Mouse (Mus musculus): ENCODE measurements around the gene Sfta2. TPM values are rescaled to one million over a fixed set of nuclear protein-coding genes. Genes with fewer than 3 reads are reported as not detected.

Gene Sfta2
- polyA plus RNA-seq (2015; fragmentation: Nextera tagmentation; extraction: Ambion mirVana) = not detected in 2 replicates

DNA sequence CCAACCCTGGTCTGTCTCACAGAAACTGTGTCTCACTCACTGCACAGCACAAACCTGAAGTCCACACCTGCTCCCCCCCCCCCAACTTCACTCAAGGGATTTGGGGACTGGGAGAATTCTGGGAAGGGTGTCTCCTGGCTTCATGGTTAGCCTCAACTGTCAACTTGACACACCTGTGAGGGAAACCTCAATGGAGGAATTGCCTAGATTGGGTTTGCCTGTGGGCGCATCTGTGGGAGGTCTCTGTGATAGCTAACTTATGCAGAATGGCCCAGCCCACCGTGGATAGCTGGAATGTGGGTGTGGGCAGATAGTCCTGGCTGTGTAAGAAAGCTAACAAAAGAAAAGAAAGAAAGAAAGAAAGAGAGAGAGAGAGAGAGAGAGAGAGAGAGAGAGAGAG is at the start of gene Sfta2:
Gene Sfta2, plus strand, starts transcription at position 301 of the 400 bp plus-strand sequence.
- Histone ChIP-seq H3K27ac (replicated peaks) (no peak within 1 kb of the TSS), H3K9me3 (replicated peaks) (peaks cover 5% of the 10 kb centered on the region; the same call in 1 of the 2 replicates), H3K4me2 (no peak within 1 kb of the TSS), H3K4me1 (replicated peaks) (no peaks in the 10 kb centered on the region), H3K27me3 (no peaks in the 10 kb centered on the region), H3K9ac (no peak within 1 kb of the TSS), H3K36me3 (replicated peaks) (no peaks in the 10 kb centered on the region), H3K4me3 (replicated peaks) (no peak within 1 kb of the TSS)
- no peak for ATAC-seq (ENCODE audit: insufficient read depth)
- WGBS (ENCODE audit: insufficient replicate concordance) = 48% methylated on average over 2 of the region's 2 CpGs

DNA sequence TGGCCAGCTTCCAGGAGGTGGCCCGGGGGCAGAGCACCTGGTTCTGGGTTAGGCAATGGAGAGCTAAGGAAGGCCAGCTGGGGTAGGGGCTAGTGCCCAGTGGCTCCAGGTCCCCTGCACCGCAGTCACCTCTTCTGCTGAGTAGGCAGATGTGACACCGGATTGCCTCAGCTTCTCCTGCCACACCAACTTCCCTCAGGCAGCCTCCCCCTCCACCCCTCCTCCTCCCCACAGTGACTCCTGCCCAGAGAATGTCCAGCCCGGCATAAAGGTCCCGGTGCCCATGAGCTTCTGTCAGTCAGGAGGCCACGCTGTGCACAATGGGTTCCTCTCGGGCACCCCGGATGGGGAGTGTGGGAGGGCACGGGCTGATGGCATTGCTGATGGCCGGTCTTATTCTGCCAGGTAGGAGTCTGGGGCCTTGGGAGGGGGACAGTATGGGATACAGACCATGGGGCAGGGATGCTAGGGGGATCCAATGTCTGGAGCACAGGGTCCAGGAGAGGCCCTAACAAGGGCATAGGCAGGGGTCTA is 49.4 kb upstream of the Sfta2 start, which contains the start of gene Cdsn:
Gene Cdsn, plus strand, starts transcription at position 248 of the 534 bp plus-strand sequence.
- H3K27me3 ChIP-seq = 0 out of 2 replicates have a peak, but pooled peaks cover 3% of the 10 kb centered on the region
- H3K4me1 ChIP-seq (replicated peaks) = no peaks in the 10 kb centered on the region
- ATAC-seq (ENCODE audit: insufficient read depth) = no peak
- H3K36me3 ChIP-seq (replicated peaks) = no peaks in the 10 kb centered on the region
- H3K4me3 ChIP-seq (replicated peaks) = no peak within 1 kb of the TSS
- H3K27ac ChIP-seq (replicated peaks) = no peak within 1 kb of the TSS
- no peak within 1 kb of the TSS for H3K4me2 ChIP-seq
- H3K9me3 ChIP-seq (replicated peaks) = no peaks in the 10 kb centered on the region
- H3K9ac ChIP-seq = no peak within 1 kb of the TSS
- WGBS (ENCODE audit: insufficient replicate concordance) = 63% methylated on average over 10 of the region's 10 CpGs

DNA sequence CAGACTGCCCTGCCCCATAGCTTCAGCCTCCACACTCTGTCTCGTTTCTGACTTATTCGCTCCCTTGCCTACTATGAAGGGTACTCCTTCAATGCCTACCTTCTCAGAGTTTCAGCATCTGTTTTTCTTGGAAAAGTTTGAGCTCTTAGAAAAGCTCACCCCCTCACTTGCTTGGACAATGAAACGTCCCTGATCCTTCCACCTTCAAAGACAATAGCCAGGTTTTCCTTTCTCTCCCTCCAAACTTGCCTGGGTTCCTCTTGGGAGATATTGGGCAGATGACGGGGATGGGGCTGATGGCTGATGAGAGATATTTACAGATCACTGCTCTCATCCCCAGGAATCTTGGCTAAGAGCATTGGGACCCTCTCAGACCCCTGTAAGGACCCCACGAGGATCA is 47.0 kb upstream of the Sfta2 start:
- Histone ChIP-seq H3K27me3 (0 out of 2 replicates have a peak, but pooled peaks cover 3% of the 10 kb centered on the region), H3K36me3 (replicated peaks) (no peaks in the 10 kb centered on the region), H3K9ac (no peak overlapping the region), H3K4me1 (replicated peaks) (no peaks in the 10 kb centered on the region), H3K27ac (replicated peaks) (no peak overlapping the region), H3K4me3 (replicated peaks) (no peak overlapping the region), H3K4me2 (no peak overlapping the region), H3K9me3 (replicated peaks) (no peaks in the 10 kb centered on the region)
- no peak for ATAC-seq (ENCODE audit: insufficient read depth)
- WGBS (ENCODE audit: insufficient replicate concordance) = 63% methylated on average over 5 of the region's 5 CpGs

DNA sequence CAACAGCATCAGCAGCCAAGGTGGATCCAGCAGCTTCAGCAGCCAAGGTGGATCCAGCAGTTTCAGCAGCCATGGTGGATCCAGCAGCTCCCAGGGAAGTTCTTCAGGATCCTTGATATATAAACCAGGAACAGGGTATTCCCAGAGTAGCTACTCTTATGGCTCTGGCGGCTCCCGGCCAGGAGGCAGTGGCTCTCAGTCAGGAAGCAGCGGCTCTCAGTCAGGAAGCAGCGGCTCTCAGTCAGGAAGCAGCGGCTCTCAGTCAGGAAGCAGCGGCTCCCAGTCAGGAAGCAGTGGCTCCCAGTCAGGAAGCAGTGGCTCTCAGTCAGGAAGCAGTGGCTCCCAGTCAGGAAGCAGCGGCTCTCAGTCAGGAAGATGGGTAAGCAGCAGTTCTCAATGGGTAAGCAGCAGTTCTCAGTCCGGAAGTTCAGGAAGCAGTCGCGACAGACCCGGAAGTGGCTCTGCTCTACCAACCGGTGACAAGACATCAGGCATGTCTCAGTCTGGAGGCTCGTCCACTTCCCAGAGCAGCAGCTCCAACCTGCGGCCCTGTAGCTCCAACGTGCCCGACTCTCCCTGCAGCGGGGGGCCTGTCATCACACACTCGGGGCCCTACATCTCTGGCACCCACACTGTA is 46.5 kb upstream of the Sfta2 start:
- H3K27ac ChIP-seq (replicated peaks) = no peak overlapping the region
- 0 out of 2 replicates have a peak, but pooled peaks cover 2% of the 10 kb centered on the region for H3K27me3 ChIP-seq
- ATAC-seq (ENCODE audit: insufficient read depth) = no peak
- no peak overlapping the region for H3K4me3 ChIP-seq (replicated peaks)
- H3K4me2 ChIP-seq = no peak overlapping the region
- no peaks in the 10 kb centered on the region for H3K4me1 ChIP-seq (replicated peaks)
- no peaks in the 10 kb centered on the region for H3K36me3 ChIP-seq (replicated peaks)
- H3K9me3 ChIP-seq (replicated peaks) = no peaks in the 10 kb centered on the region
- H3K9ac ChIP-seq = no peak overlapping the region
- 72% methylated on average over 18 of the region's 18 CpGs for WGBS (ENCODE audit: insufficient replicate concordance)

DNA sequence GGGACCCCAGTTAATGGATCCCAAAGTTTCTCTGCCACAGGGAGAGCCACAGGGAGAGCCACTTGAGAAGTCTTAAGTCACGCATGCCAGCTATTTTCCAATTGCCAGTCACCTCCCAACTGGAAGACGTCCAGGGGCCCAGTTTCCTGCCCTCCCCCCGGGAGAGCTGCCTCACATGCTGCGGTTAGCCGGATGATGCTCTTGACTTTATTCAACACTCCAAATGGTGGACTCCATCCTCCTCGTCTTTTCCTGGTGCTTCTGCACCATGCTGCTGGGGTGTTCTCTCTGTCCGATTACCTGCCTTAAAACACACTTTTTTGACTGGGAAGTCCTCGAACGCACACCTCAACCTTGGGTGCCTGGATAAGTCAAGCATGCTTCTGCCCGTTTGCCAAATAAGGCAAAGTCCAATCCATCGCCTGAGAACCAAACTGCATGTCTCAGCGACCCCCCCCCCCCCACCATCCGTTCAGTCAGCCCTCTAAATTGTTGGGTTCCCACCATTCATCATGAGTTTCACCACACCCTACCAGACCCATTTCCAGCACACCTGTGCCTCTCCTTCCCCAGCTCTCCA is 45.1 kb upstream of the Sfta2 start:
- H3K4me1 ChIP-seq (replicated peaks) = no peaks in the 10 kb centered on the region
- H3K4me2 ChIP-seq = no peak overlapping the region
- no peaks in the 10 kb centered on the region for H3K36me3 ChIP-seq (replicated peaks)
- no peaks in the 10 kb centered on the region for H3K27me3 ChIP-seq
- H3K9me3 ChIP-seq (replicated peaks) = no peaks in the 10 kb centered on the region
- no peak overlapping the region for H3K4me3 ChIP-seq (replicated peaks)
- ATAC-seq (ENCODE audit: insufficient read depth) = no peak
- 69% methylated on average over 13 of the region's 13 CpGs for WGBS (ENCODE audit: insufficient replicate concordance)
- no peak overlapping the region for H3K27ac ChIP-seq (replicated peaks)
- no peak overlapping the region for H3K9ac ChIP-seq

DNA sequence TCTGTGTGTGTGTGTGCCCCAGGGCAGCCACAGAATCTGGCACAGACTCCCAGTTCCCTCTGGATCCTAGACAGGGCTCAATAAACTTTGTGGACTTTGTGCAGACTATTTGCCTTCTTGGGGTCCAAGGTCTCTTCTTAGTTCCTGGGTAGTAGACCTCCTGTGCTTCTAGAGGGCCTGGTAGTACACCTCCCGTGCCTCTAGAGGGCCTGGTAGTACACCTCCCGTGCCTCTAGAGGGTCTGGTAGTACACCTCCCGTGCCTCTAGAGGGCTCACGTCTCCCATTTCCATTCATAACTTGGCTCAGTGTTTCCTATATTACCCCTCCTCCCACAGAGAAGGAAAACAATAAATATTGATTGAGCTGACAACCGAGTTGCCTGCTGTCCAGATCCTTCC is 44.5 kb upstream of the Sfta2 start:
- Histone ChIP-seq H3K9ac (no peak overlapping the region), H3K9me3 (replicated peaks) (no peaks in the 10 kb centered on the region), H3K27ac (replicated peaks) (no peak overlapping the region), H3K36me3 (replicated peaks) (no peaks in the 10 kb centered on the region), H3K4me1 (replicated peaks) (no peaks in the 10 kb centered on the region), H3K4me2 (no peak overlapping the region), H3K27me3 (no peaks in the 10 kb centered on the region), H3K4me3 (replicated peaks) (no peak overlapping the region)
- ATAC-seq (ENCODE audit: insufficient read depth) = no peak
- WGBS (ENCODE audit: insufficient replicate concordance) = 24% methylated on average over 5 of the region's 5 CpGs

DNA sequence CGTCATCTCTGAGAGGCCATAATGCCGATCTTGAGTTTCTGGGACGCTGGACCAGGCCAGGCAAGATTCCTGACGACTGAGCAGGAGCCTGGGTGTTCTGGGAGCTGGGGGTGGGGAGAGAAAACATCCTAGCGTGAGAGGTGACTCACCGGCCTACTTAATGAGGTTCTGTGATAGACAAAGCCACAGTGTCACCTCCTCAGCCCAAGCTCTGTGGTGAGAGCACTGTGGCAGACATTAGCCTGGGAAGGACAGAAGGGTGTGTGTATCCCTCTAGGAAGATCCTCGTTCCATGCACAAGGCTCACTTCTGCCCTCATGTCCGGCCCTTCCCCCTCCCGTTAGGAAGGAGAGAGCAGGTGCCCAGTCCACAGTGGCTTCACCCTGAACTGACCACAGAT is 44.0 kb upstream of the Sfta2 start:
- no peak for ATAC-seq (ENCODE audit: insufficient read depth)
- no peak overlapping the region for H3K27ac ChIP-seq (replicated peaks)
- no peak overlapping the region for H3K4me3 ChIP-seq (replicated peaks)
- no peaks in the 10 kb centered on the region for H3K27me3 ChIP-seq
- no peaks in the 10 kb centered on the region for H3K36me3 ChIP-seq (replicated peaks)
- no peak overlapping the region for H3K9ac ChIP-seq
- no peaks in the 10 kb centered on the region for H3K4me1 ChIP-seq (replicated peaks)
- no peaks in the 10 kb centered on the region for H3K9me3 ChIP-seq (replicated peaks)
- 64% methylated on average over 9 of the region's 9 CpGs for WGBS (ENCODE audit: insufficient replicate concordance)
- H3K4me2 ChIP-seq = no peak overlapping the region

DNA sequence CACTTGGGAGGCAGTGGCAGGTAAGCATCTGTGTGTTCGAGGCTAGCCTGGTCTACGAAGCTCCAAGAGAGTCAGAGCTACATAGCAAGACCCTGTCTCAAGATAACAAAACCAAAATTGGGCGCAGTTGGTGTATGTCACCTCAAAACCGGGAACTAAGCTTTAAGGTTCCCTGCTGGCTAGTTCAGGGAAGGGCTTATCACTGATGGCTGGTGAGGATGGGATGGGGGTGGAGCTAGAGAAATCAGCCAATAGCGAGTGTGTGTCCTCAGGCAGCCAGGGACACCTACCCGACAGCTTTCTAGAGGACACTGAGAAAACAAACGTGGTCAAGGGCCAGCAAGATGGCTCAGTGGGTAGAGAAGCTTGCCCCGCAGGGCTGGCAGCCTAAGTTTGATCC is 43.1 kb upstream of the Sfta2 start:
- ATAC-seq (ENCODE audit: insufficient read depth) = no peak
- 43% methylated on average over 8 of the region's 8 CpGs for WGBS (ENCODE audit: insufficient replicate concordance)

DNA sequence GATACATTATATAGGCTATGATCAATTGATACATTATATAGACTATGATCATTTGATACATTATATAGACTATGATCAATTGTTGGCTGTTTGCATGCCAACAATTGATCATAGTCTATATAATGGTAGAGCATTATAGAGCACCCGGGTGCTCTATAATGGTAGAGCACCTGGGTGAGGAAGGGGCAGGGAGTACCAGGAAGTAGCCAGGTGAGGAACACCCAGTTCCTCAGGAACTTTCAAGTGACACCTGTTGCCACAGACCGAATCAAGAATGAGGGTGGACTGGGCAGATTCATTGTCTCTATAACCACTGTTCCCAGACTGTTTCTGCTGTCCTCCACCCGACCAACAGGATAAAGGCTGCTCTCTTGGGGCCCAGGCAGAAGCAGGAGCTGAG is 34.2 kb upstream of the Sfta2 start, which contains the start of gene 2300002M23Rik:
Gene 2300002M23Rik, plus strand, starts transcription at position 301 of the 400 bp plus-strand sequence.
- Histone ChIP-seq H3K27me3 (peaks cover 38% of the 10 kb centered on the region), H3K36me3 (replicated peaks) (no peaks in the 10 kb centered on the region), H3K4me3 (replicated peaks) (no peak within 1 kb of the TSS), H3K27ac (replicated peaks) (no peak within 1 kb of the TSS), H3K9me3 (replicated peaks) (no peaks in the 10 kb centered on the region), H3K4me1 (replicated peaks) (no peaks in the 10 kb centered on the region; the same call in 1 of the 2 replicates), H3K9ac (no peak within 1 kb of the TSS), H3K4me2 (no peak within 1 kb of the TSS)
- WGBS (ENCODE audit: insufficient replicate concordance) = 34% methylated on average over 3 of the region's 3 CpGs
- ATAC-seq (ENCODE audit: insufficient read depth) = no peak

More for the DNA sequence above, 43.1 kb upstream of the Sfta2 start:
- Histone ChIP-seq H3K27me3 (no peaks in the 10 kb centered on the region), H3K36me3 (replicated peaks) (no peaks in the 10 kb centered on the region), H3K4me1 (replicated peaks) (no peaks in the 10 kb centered on the region), H3K4me2 (no peak overlapping the region), H3K9me3 (replicated peaks) (no peaks in the 10 kb centered on the region), H3K4me3 (replicated peaks) (no peak overlapping the region), H3K27ac (replicated peaks) (no peak overlapping the region), H3K9ac (no peak overlapping the region)

DNA sequence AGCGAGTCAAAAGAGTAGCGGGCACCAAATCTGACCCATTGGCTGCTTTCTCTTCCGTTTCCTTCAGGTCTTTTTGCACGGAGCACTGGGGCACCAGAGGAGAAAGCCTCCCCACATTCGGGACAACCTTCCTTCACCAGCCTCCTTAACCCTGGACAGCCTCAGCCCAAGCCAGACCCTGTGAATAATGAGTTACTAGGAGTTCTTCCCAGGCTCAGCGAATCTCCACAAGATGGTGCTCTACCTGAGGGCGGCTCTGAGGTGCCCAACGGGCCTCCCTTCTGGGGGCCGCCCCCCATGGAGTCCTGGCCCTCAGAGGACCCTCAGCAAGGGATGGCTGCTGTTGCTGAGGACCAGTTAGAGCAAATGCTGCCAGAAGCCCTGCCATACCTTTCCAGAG is 33.6 kb upstream of the Sfta2 start:
- Histone ChIP-seq H3K27ac (replicated peaks) (no peak overlapping the region), H3K4me2 (no peak overlapping the region), H3K27me3 (peaks cover 38% of the 10 kb centered on the region), H3K9me3 (replicated peaks) (no peaks in the 10 kb centered on the region), H3K9ac (no peak overlapping the region), H3K4me1 (replicated peaks) (no peaks in the 10 kb centered on the region; the same call in 1 of the 2 replicates), H3K36me3 (replicated peaks) (no peaks in the 10 kb centered on the region), H3K4me3 (replicated peaks) (no peak overlapping the region)
- ATAC-seq (ENCODE audit: insufficient read depth) = no peak
- 20% methylated on average over 9 of the region's 9 CpGs for WGBS (ENCODE audit: insufficient replicate concordance)

DNA sequence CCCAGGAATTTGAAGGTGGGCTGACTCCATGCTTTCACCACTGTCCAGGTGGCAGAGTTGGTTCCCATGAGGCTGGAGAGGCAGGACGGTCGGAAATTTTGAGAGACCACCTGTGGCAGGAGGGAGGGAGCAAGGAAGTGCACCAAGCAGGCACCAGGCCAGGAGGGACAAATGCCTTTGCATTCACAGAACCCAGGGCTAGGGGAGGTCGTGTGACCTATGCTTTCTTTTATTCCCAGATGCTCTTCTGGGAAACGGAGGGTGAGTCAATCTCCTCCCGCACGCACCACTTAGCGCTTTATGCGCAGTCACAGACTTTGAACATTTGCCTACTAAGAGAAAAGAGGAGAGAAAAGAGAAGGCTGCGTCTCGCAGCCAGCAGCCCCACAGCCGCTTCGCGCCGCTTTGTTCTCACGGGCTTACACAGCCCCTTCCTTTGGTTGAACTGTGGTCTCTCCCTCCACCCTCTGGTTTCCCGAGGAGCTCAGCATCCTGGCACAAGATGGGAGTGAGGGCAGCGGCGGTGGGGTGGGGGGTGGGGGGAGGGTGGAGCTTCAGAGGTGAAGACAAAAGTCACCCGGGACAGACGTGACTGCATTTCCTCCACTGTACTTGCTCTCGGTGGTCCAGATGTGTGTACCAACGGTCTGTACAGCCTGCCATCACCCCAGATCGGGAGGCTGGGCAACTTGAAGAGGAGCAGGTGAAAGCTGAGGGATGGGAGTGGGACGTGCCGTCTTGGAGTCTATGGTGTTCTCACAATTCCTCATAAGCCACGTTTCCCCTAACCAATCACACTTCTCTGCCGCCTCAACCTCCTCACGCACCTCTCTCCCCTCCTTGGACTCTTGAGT is 32.0 kb upstream of the Sfta2 start:
- no peak overlapping the region for H3K4me3 ChIP-seq (replicated peaks)
- H3K4me2 ChIP-seq = no peak overlapping the region
- H3K27me3 ChIP-seq = peaks cover 38% of the 10 kb centered on the region
- 5% methylated on average over 28 of the region's 28 CpGs for WGBS (ENCODE audit: insufficient replicate concordance)
- no peak for ATAC-seq (ENCODE audit: insufficient read depth)
- H3K9me3 ChIP-seq (replicated peaks) = no peaks in the 10 kb centered on the region
- no peaks in the 10 kb centered on the region for H3K36me3 ChIP-seq (replicated peaks)
- H3K4me1 ChIP-seq (replicated peaks) = no peaks in the 10 kb centered on the region; the same call in 1 of the 2 replicates
- H3K27ac ChIP-seq (replicated peaks) = no peak overlapping the region
- no peak overlapping the region for H3K9ac ChIP-seq
